Mouse (Mus musculus) CH12.LX (cell line): ENCODE results near the gene Mxd4. TPM values are rescaled to one million over a fixed set of nuclear protein-coding genes. Genes with fewer than 3 reads are reported as not detected.

Experiments used
- DNase-seq: peaks from one replicate; pipeline ENCODE4 v3.0.0-alpha.2; 2013; ENCODE audit errors: extremely low read depth
- H3K27ac ChIP-seq: 2 replicates; pipeline ENCODE4 v1.5.1; 2012; ENCODE audit warnings: low read depth, mild to moderate bottlenecking, control low read depth, moderate library complexity; ENCODE audit not compliant: insufficient read depth
- H3K27me3 ChIP-seq: replicated peaks from 2 replicates; pipeline ENCODE3; 2012; ENCODE audit warnings: inconsistent platforms
- H3K36me3 ChIP-seq, 2 experiments: replicated peaks in 1 of 2; 2 replicates each; pipeline versions ENCODE3 to v1.6.1; 2012; ENCODE audit warnings: inconsistent platforms in 1 of 2, low read length in 1 of 2, mild to moderate bottlenecking in 1 of 2, mixed read lengths in 1 of 2, moderate library complexity in 1 of 2; ENCODE audit not compliant: control insufficient read depth in 1 of 2, insufficient read depth in 1 of 2
- H3K4me1 ChIP-seq, 2 experiments: 2 replicates each; pipeline ENCODE4 v1.6.1; 2012; ENCODE audit warnings: inconsistent platforms in 1 of 2, moderate library complexity in 1 of 2; ENCODE audit not compliant: insufficient read depth in 2 of 2, control insufficient read depth in 1 of 2
- H3K4me2 ChIP-seq: 2 replicates; pipeline ENCODE4 v1.6.1; 2012; ENCODE audit warnings: low read depth, mild to moderate bottlenecking, control low read depth; ENCODE audit not compliant: poor library complexity, insufficient read depth, severe bottlenecking
- H3K4me3 ChIP-seq, 3 experiments: fragments of 150-350 bp in 1 of 3; sonication (generic) in 1 of 3; replicated peaks in 1 of 3; 2 replicates each; pipeline versions ENCODE3 to v1.5.1; 2011 to 2012; ENCODE audit warnings: low read depth in 2 of 3, low read length in 2 of 3, mild to moderate bottlenecking in 2 of 3, moderate library complexity in 2 of 3, control low read depth in 1 of 3, improper control_type of control experiment in 1 of 3, inconsistent platforms in 1 of 3, mixed read lengths in 1 of 3; ENCODE audit not compliant: poor library complexity in 1 of 3
- H3K79me2 ChIP-seq: replicated peaks from 2 replicates; pipeline ENCODE4 v1.6.1; 2012; ENCODE audit warnings: mild to moderate bottlenecking, moderate library complexity; ENCODE audit not compliant: control insufficient read depth, poor library complexity, insufficient read depth, severe bottlenecking; ENCODE audit errors: extremely low read depth
- H3K9ac ChIP-seq: 2 replicates; pipeline ENCODE4 v1.6.1; 2012; ENCODE audit warnings: low read depth, mild to moderate bottlenecking, control low read depth, moderate library complexity; ENCODE audit not compliant: insufficient read depth
- H3K9me3 ChIP-seq: replicated peaks from 2 replicates; pipeline ENCODE3; 2012; ENCODE audit warnings: low read length, inconsistent platforms, mixed read lengths
- CTCF ChIP-seq, 2 experiments: IDR thresholded peaks in 1 of 2; conservative IDR thresholded peaks in 1 of 2; 2 replicates each; pipeline ENCODE4 v1.5.1; 2011 to 2012; ENCODE audit warnings: low read depth in 2 of 2, low read length in 2 of 2, improper control_type of control experiment in 1 of 2, inconsistent platforms in 1 of 2, mild to moderate bottlenecking in 1 of 2, moderate library complexity in 1 of 2
- E2F4 ChIP-seq: IDR thresholded peaks from 2 replicates; pipeline ENCODE4 v1.6.1; 2011; ENCODE audit warnings: low read depth, low read length, improper control_type of control experiment; ENCODE audit not compliant: insufficient replicate concordance
- JUN ChIP-seq: IDR thresholded peaks from 2 replicates; pipeline ENCODE4 v1.6.1; 2011; ENCODE audit warnings: low read depth, mild to moderate bottlenecking, low read length, improper control_type of control experiment, moderate library complexity; ENCODE audit not compliant: insufficient read depth
- MAX ChIP-seq: IDR thresholded peaks from 2 replicates; pipeline ENCODE4 v1.6.1; 2011; ENCODE audit warnings: low read length, improper control_type of control experiment
- MXI1 ChIP-seq: IDR thresholded peaks from 2 replicates; pipeline ENCODE4 v1.6.1; 2011; ENCODE audit warnings: mild to moderate bottlenecking, low read depth, low read length, improper control_type of control experiment
- MYC ChIP-seq: IDR thresholded peaks from 2 replicates; pipeline ENCODE4 v1.6.1; 2011; ENCODE audit warnings: low read depth, mild to moderate bottlenecking, improper control_type of control experiment, low read length
- SIN3A ChIP-seq: IDR thresholded peaks from 2 replicates; pipeline ENCODE4 v1.6.1; 2012; ENCODE audit warnings: low read length, improper control_type of control experiment, inconsistent platforms
- TBP ChIP-seq: conservative IDR thresholded peaks from 2 replicates; pipeline ENCODE4 v1.6.1; 2011; ENCODE audit warnings: low read depth, low read length, improper control_type of control experiment
- USF1 ChIP-seq: IDR thresholded peaks from 2 replicates; pipeline ENCODE4 v1.6.1; 2014; ENCODE audit warnings: low read depth, mild to moderate bottlenecking, inconsistent platforms, low read length, improper control_type of control experiment
- ZC3H11A ChIP-seq: IDR thresholded peaks from 2 replicates; pipeline ENCODE4 v1.6.1; 2012; ENCODE audit warnings: low read depth, mild to moderate bottlenecking, inconsistent platforms, low read length, improper control_type of control experiment
- dilution Hi-C: fragments of 300-500 bp; cut with MboI; formaldehyde crosslinking; loops from 2 replicates; pipeline ENCODE4 v1.14.3; 2020; ENCODE audit warnings: low sequenced_read_pairs; ENCODE audit not compliant: extremely low pct_unique_long_range_greater_than_20kb, extremely low pct_ligation_motif_present
- in situ Hi-C: fragments of 300-500 bp; cut with MboI; formaldehyde crosslinking; loops from 3 replicates; pipeline ENCODE4 v1.14.3; 2019; ENCODE audit warnings: low sequenced_read_pairs, low pct_ligation_motif_present, low pct_unique_long_range_greater_than_20kb, mixed read lengths
- polyA plus RNA-seq: library from polyadenylated mRNA; unstranded; fragments of >175 nt; gene quantifications from 2 replicates; pipeline ENCODE4 v1.2.1, GENCODE M21; 2012; ENCODE audit warnings: low read depth; ENCODE audit not compliant: insufficient read length
- total RNA-seq, 2 experiments: library from RNA; depleted of rRNA; stranded (reverse); fragments of 300-350 nt in 1 of 2; fragments of >200 nt in 1 of 2; gene quantifications; 2 replicates each; pipeline ENCODE4 v1.2.3; 2012 to 2014

Mxd4 gene
- total and polyA plus RNA-seq, 3 experiments, result 4.8 to 6.2 (median 6.0) TPM

GRCm38 (mm10) chr5:34139751-34140150 lies 47.8 kb downstream of the Mxd4 start (continued):
- TF ChIP-seq SIN3A (no peak), MXI1 (no peak)

- Histone ChIP-seq H3K27ac (no peak overlapping the region), H3K4me2 (no peak overlapping the region), H3K79me2 (no peaks in the 10 kb centered on the region), H3K9me3 (no peaks in the 10 kb centered on the region), H3K9ac (no peak overlapping the region), H3K36me3 (no peaks in the 10 kb centered on the region), H3K4me1 (no peaks in the 10 kb centered on the region), H3K27me3 (no peaks in the 10 kb centered on the region), H3K4me3 (no peak overlapping the region)
- no peak for DNase-seq
- in situ Hi-C loops, result no loop called here
- peak in 1 of 2 experiments; percentile 40; a peak in 2 of 4 replicates for TF ChIP-seq CTCF (conservative IDR thresholded peaks at IDR 0.05 in 1 of 2, IDR thresholded peaks at IDR 0.05 in 1 of 2; ENCODE audit: low read depth in 2 of 2, low read length in 2 of 2)
- TF ChIP-seq JUN, result no peak
- dilution Hi-C loops, result no loop called here
Observed at GRCm38 (mm10) chr5:34132731-34133130, 54.8 kb downstream of the Mxd4 start.

- Histone ChIP-seq H3K4me2 (no peak overlapping the region), H3K9me3 (no peaks in the 10 kb centered on the region), H3K9ac (no peak overlapping the region), H3K27ac (no peak overlapping the region), H3K36me3 (no peaks in the 10 kb centered on the region), H3K27me3 (no peaks in the 10 kb centered on the region), H3K4me3 (no peak overlapping the region), H3K79me2 (no peaks in the 10 kb centered on the region), H3K4me1 (no peaks in the 10 kb centered on the region)
- in situ Hi-C loops, result no loop called here
- no peak for DNase-seq
- no peak for TF ChIP-seq JUN
- no peak for TF ChIP-seq E2F4
- TF ChIP-seq MAX, result no peak
- TF ChIP-seq USF1, result no peak
- TF ChIP-seq MYC, result no peak
- no peak for TF ChIP-seq ZC3H11A
- no peak for TF ChIP-seq TBP
- dilution Hi-C loops, result no loop called here
Observed at GRCm38 (mm10) chr5:34124131-34124530, 63.4 kb downstream of the Mxd4 start.

Other genes starting within 250 kb of the Mxd4 start
- gene Gm1673, start 204.3 kb downstream of the Mxd4 start, total RNA-seq (2012; rRNA removed), result not detected in 2 replicates
- gene Gm1673, start 204.3 kb downstream of the Mxd4 start, total RNA-seq (2014; rRNA removed), result not detected in 2 replicates
- not detected in 2 replicates for gene Gm1673, start 204.3 kb downstream of the Mxd4 start, polyA plus RNA-seq
- 0.04 TPM in 1 of 2 replicates, not detected in the other for gene Nat8l, start 191.7 kb downstream of the Mxd4 start, total RNA-seq (2012; rRNA removed)
- gene Nat8l, start 191.7 kb downstream of the Mxd4 start, total RNA-seq (2014; rRNA removed), result not detected in 2 replicates
- not detected in 2 replicates for gene Nat8l, start 191.7 kb downstream of the Mxd4 start, polyA plus RNA-seq
- 0.25 and 0.55 TPM in 2 replicates for gene Poln, start 18.3 kb downstream of the Mxd4 start, total RNA-seq (2012; rRNA removed)
- 0.12 and 0.39 TPM in 2 replicates for gene Poln, start 18.3 kb downstream of the Mxd4 start, total RNA-seq (2014; rRNA removed)
- gene Poln, start 18.3 kb downstream of the Mxd4 start, polyA plus RNA-seq, result 0.45 and 0.64 TPM in 2 replicates
- 16.0 and 23.4 TPM in 2 replicates for gene Haus3, start 18.2 kb downstream of the Mxd4 start, total RNA-seq (2012; rRNA removed)
- gene Haus3, start 18.2 kb downstream of the Mxd4 start, total RNA-seq (2014; rRNA removed), result 66.0 and 93.1 TPM in 2 replicates
- gene Haus3, start 18.2 kb downstream of the Mxd4 start, polyA plus RNA-seq, result 51.5 and 53.4 TPM in 2 replicates
- 1.2 and 1.7 TPM in 2 replicates for gene Zfyve28, start 100.7 kb upstream of the Mxd4 start, total RNA-seq (2012; rRNA removed)
- gene Zfyve28, start 100.7 kb upstream of the Mxd4 start, total RNA-seq (2014; rRNA removed), result 2.0 TPM in 2 replicates
- 2.8 and 2.9 TPM in 2 replicates for gene Zfyve28, start 100.7 kb upstream of the Mxd4 start, polyA plus RNA-seq
- gene Cfap99, start 100.9 kb upstream of the Mxd4 start, total RNA-seq (2012; rRNA removed), result not detected in 2 replicates
- gene Cfap99, start 100.9 kb upstream of the Mxd4 start, total RNA-seq (2014; rRNA removed), result not detected in 2 replicates
- gene Cfap99, start 100.9 kb upstream of the Mxd4 start, polyA plus RNA-seq, result not detected in 2 replicates
- 60.3 and 77.1 TPM in 2 replicates for gene Rnf4, start 148.6 kb upstream of the Mxd4 start, total RNA-seq (2012; rRNA removed)
- 117 and 119 TPM in 2 replicates for gene Rnf4, start 148.6 kb upstream of the Mxd4 start, total RNA-seq (2014; rRNA removed)
- 108 and 112 TPM in 2 replicates for gene Rnf4, start 148.6 kb upstream of the Mxd4 start, polyA plus RNA-seq
- 7.2 and 8.5 TPM in 2 replicates for gene Fam193a, start 182.2 kb upstream of the Mxd4 start, total RNA-seq (2012; rRNA removed)
- 3.6 and 3.8 TPM in 2 replicates for gene Fam193a, start 182.2 kb upstream of the Mxd4 start, total RNA-seq (2014; rRNA removed)
- gene Fam193a, start 182.2 kb upstream of the Mxd4 start, polyA plus RNA-seq, result 18.3 and 19.0 TPM in 2 replicates